Mouse (Mus musculus): ENCODE data around the gene Alad. TPM values are rescaled to one million over a fixed set of nuclear protein-coding genes. Genes with fewer than 3 reads are reported as not detected.
A peak's percentile ranks its signal among the peaks of the same experiment; 100 is the strongest.

Alad gene
- polyA plus RNA-seq, 1 experiment from 2014 or later, result 144 TPM

- peak overlapping the region; percentile 92 for H3K27ac ChIP-seq (ENCODE audit: low read length)
- peaks cover 14% of the 10 kb centered on the region; the same call in 1 of the 2 replicates for H3K36me3 ChIP-seq (ENCODE audit: control insufficient read depth, insufficient read depth, low read length)
- peak; percentile 28; the same call in 1 of the 2 replicates for ATAC-seq (ENCODE audit: insufficient read depth, low FRiP score)
- peaks cover 14% of the 10 kb centered on the region; the same call in 1 of the 2 replicates for H3K4me1 ChIP-seq (ENCODE audit: control insufficient read depth, insufficient read depth, low read length)
- H3K4me2 ChIP-seq (ENCODE audit: low read depth, low read length), result peak overlapping the region; percentile 76
- H3K9ac ChIP-seq (ENCODE audit: low read length), result peak overlapping the region; percentile 84
- under 1% methylated on average over 7 of the region's 7 CpGs for WGBS
- no peaks in the 10 kb centered on the region for H3K27me3 ChIP-seq (ENCODE audit: control insufficient read depth, insufficient read depth, low read length)
- H3K9me3 ChIP-seq (replicated peaks; ENCODE audit: control insufficient read depth, low read length), result no peaks in the 10 kb centered on the region
- H3K4me3 ChIP-seq (replicated peaks; ENCODE audit: low read length), result peak overlapping the region; percentile 78
These were observed 18.2 kb downstream of the Alad start for GRCm38 (mm10) chr4:62501534-62501933.

GRCm38 (mm10) chr4:62500799-62501198, 18.9 kb downstream of the Alad start:
- Histone ChIP-seq H3K9me3 (replicated peaks; ENCODE audit: control insufficient read depth, low read length) (no peaks in the 10 kb centered on the region), H3K36me3 (ENCODE audit: control insufficient read depth, insufficient read depth, low read length) (peaks cover 14% of the 10 kb centered on the region; the same call in 1 of the 2 replicates), H3K4me3 (replicated peaks; ENCODE audit: low read length) (peak overlapping the region; percentile 21), H3K27ac (ENCODE audit: low read length) (peak overlapping the region; percentile 92), H3K4me2 (ENCODE audit: low read depth, low read length) (peak overlapping the region; percentile 76), H3K4me1 (ENCODE audit: control insufficient read depth, insufficient read depth, low read length) (peaks cover 18% of the 10 kb centered on the region; the same call in 1 of the 2 replicates), H3K27me3 (ENCODE audit: control insufficient read depth, insufficient read depth, low read length) (no peaks in the 10 kb centered on the region), H3K9ac (ENCODE audit: low read length) (no peak overlapping the region)
- no peak for ATAC-seq (ENCODE audit: insufficient read depth, low FRiP score)
- 71% methylated on average over 4 of the region's 4 CpGs for WGBS

- WGBS, result 46% methylated on average over 8 of the region's 8 CpGs
- H3K36me3 ChIP-seq (ENCODE audit: control insufficient read depth, insufficient read depth, low read length), result peaks cover 14% of the 10 kb centered on the region; the same call in 1 of the 2 replicates
- peaks cover 13% of the 10 kb centered on the region; the same call in 1 of the 2 replicates for H3K4me1 ChIP-seq (ENCODE audit: control insufficient read depth, insufficient read depth, low read length)
- no peak overlapping the region for H3K27ac ChIP-seq (ENCODE audit: low read length)
- H3K27me3 ChIP-seq (ENCODE audit: control insufficient read depth, insufficient read depth, low read length), result no peaks in the 10 kb centered on the region
- H3K9ac ChIP-seq (ENCODE audit: low read length), result no peak overlapping the region
- H3K4me2 ChIP-seq (ENCODE audit: low read depth, low read length), result no peak overlapping the region
- ATAC-seq (ENCODE audit: insufficient read depth, low FRiP score), result no peak
- no peak overlapping the region for H3K4me3 ChIP-seq (replicated peaks; ENCODE audit: low read length)
- no peaks in the 10 kb centered on the region for H3K9me3 ChIP-seq (replicated peaks; ENCODE audit: control insufficient read depth, low read length)
These were observed 22.9 kb downstream of the Alad start for GRCm38 (mm10) chr4:62496815-62497214.

GRCm38 (mm10) chr4:62495946-62496345, 23.8 kb downstream of the Alad start:
- H3K4me3 ChIP-seq (replicated peaks; ENCODE audit: low read length), result no peak overlapping the region
- H3K9ac ChIP-seq (ENCODE audit: low read length), result no peak overlapping the region
- H3K9me3 ChIP-seq (replicated peaks; ENCODE audit: control insufficient read depth, low read length), result no peaks in the 10 kb centered on the region
- no peak overlapping the region for H3K4me2 ChIP-seq (ENCODE audit: low read depth, low read length)
- WGBS, result 63% methylated on average over 8 of the region's 8 CpGs
- no peaks in the 10 kb centered on the region for H3K27me3 ChIP-seq (ENCODE audit: control insufficient read depth, insufficient read depth, low read length)
- H3K4me1 ChIP-seq (ENCODE audit: control insufficient read depth, insufficient read depth, low read length), result peaks cover 12% of the 10 kb centered on the region; the same call in 1 of the 2 replicates
- H3K36me3 ChIP-seq (ENCODE audit: control insufficient read depth, insufficient read depth, low read length), result peaks cover 14% of the 10 kb centered on the region; the same call in 1 of the 2 replicates
- H3K27ac ChIP-seq (ENCODE audit: low read length), result no peak overlapping the region
- no peak for ATAC-seq (ENCODE audit: insufficient read depth, low FRiP score)

- Histone ChIP-seq H3K4me1 (ENCODE audit: control insufficient read depth, insufficient read depth, low read length) (peaks cover 9% of the 10 kb centered on the region; the same call in 1 of the 2 replicates), H3K27ac (ENCODE audit: low read length) (no peak overlapping the region)
These were observed 25.5 kb downstream of the Alad start for GRCm38 (mm10) chr4:62494230-62494629.

GRCm38 (mm10) chr4:62492682-62493081, 27.0 kb downstream of the Alad start:
- Histone ChIP-seq H3K4me2 (ENCODE audit: low read depth, low read length) (no peak overlapping the region), H3K4me1 (ENCODE audit: control insufficient read depth, insufficient read depth, low read length) (peaks cover 9% of the 10 kb centered on the region; the same call in 1 of the 2 replicates), H3K9ac (ENCODE audit: low read length) (no peak overlapping the region), H3K9me3 (replicated peaks; ENCODE audit: control insufficient read depth, low read length) (no peaks in the 10 kb centered on the region), H3K4me3 (replicated peaks; ENCODE audit: low read length) (no peak overlapping the region), H3K27ac (ENCODE audit: low read length) (no peak overlapping the region), H3K36me3 (ENCODE audit: control insufficient read depth, insufficient read depth, low read length) (no peaks in the 10 kb centered on the region), H3K27me3 (ENCODE audit: control insufficient read depth, insufficient read depth, low read length) (no peaks in the 10 kb centered on the region)
- 78% methylated on average over 2 of the region's 2 CpGs for WGBS
- ATAC-seq (ENCODE audit: insufficient read depth, low FRiP score), result no peak

More at GRCm38 (mm10) chr4:62494230-62494629, 25.5 kb downstream of the Alad start:
- H3K9ac ChIP-seq (ENCODE audit: low read length), result no peak overlapping the region
- no peak overlapping the region for H3K4me3 ChIP-seq (replicated peaks; ENCODE audit: low read length)
- peaks cover 7% of the 10 kb centered on the region; the same call in 1 of the 2 replicates for H3K36me3 ChIP-seq (ENCODE audit: control insufficient read depth, insufficient read depth, low read length)
- H3K4me2 ChIP-seq (ENCODE audit: low read depth, low read length), result no peak overlapping the region
- H3K27me3 ChIP-seq (ENCODE audit: control insufficient read depth, insufficient read depth, low read length), result no peaks in the 10 kb centered on the region
- H3K9me3 ChIP-seq (replicated peaks; ENCODE audit: control insufficient read depth, low read length), result no peaks in the 10 kb centered on the region
- no peak for ATAC-seq (ENCODE audit: insufficient read depth, low FRiP score)
- 65% methylated on average over 9 of the region's 9 CpGs for WGBS

GRCm38 (mm10) chr4:62487914-62488313, 31.8 kb downstream of the Alad start:
- no peaks in the 10 kb centered on the region for H3K27me3 ChIP-seq (ENCODE audit: control insufficient read depth, insufficient read depth, low read length)
- no peak overlapping the region for H3K9ac ChIP-seq (ENCODE audit: low read length)
- WGBS, result 89% methylated on average over 2 of the region's 2 CpGs
- H3K27ac ChIP-seq (ENCODE audit: low read length), result no peak overlapping the region
- peaks cover 3% of the 10 kb centered on the region; the same call in 1 of the 2 replicates for H3K4me1 ChIP-seq (ENCODE audit: control insufficient read depth, insufficient read depth, low read length)
- no peaks in the 10 kb centered on the region for H3K9me3 ChIP-seq (replicated peaks; ENCODE audit: control insufficient read depth, low read length)
- no peak overlapping the region for H3K4me2 ChIP-seq (ENCODE audit: low read depth, low read length)
- H3K36me3 ChIP-seq (ENCODE audit: control insufficient read depth, insufficient read depth, low read length), result no peaks in the 10 kb centered on the region
- no peak for ATAC-seq (ENCODE audit: insufficient read depth, low FRiP score)
- no peak overlapping the region for H3K4me3 ChIP-seq (replicated peaks; ENCODE audit: low read length)

- no peak for ATAC-seq (ENCODE audit: insufficient read depth, low FRiP score)
- no peak overlapping the region for H3K27ac ChIP-seq (ENCODE audit: low read length)
- no peak overlapping the region for H3K9ac ChIP-seq (ENCODE audit: low read length)
- WGBS, result 82% methylated on average over 5 of the region's 5 CpGs
- no peak overlapping the region for H3K4me2 ChIP-seq (ENCODE audit: low read depth, low read length)
- H3K4me1 ChIP-seq (ENCODE audit: control insufficient read depth, insufficient read depth, low read length), result peaks cover 3% of the 10 kb centered on the region; the same call in 1 of the 2 replicates
- no peaks in the 10 kb centered on the region for H3K36me3 ChIP-seq (ENCODE audit: control insufficient read depth, insufficient read depth, low read length)
- no peak overlapping the region for H3K4me3 ChIP-seq (replicated peaks; ENCODE audit: low read length)
- no peaks in the 10 kb centered on the region for H3K9me3 ChIP-seq (replicated peaks; ENCODE audit: control insufficient read depth, low read length)
- no peaks in the 10 kb centered on the region for H3K27me3 ChIP-seq (ENCODE audit: control insufficient read depth, insufficient read depth, low read length)
These were observed 32.5 kb downstream of the Alad start for GRCm38 (mm10) chr4:62487172-62487571.

GRCm38 (mm10) chr4:62486162-62486696, 33.5 kb downstream of the Alad start:
- Histone ChIP-seq H3K36me3 (ENCODE audit: control insufficient read depth, insufficient read depth, low read length) (no peaks in the 10 kb centered on the region), H3K4me3 (replicated peaks; ENCODE audit: low read length) (no peak overlapping the region), H3K4me1 (ENCODE audit: control insufficient read depth, insufficient read depth, low read length) (peaks cover 3% of the 10 kb centered on the region; the same call in 1 of the 2 replicates), H3K9ac (ENCODE audit: low read length) (no peak overlapping the region), H3K27me3 (ENCODE audit: control insufficient read depth, insufficient read depth, low read length) (no peaks in the 10 kb centered on the region), H3K9me3 (replicated peaks; ENCODE audit: control insufficient read depth, low read length) (no peaks in the 10 kb centered on the region), H3K4me2 (ENCODE audit: low read depth, low read length) (no peak overlapping the region), H3K27ac (ENCODE audit: low read length) (no peak overlapping the region)
- WGBS, result 89% methylated on average over 15 of the region's 15 CpGs
- ATAC-seq (ENCODE audit: insufficient read depth, low FRiP score), result no peak

Measured in stomach, embryonic 16.5 days (tissue).